24 mouse cellular contexts compared by ENCODE assay signal in the genomic region with DNA sequence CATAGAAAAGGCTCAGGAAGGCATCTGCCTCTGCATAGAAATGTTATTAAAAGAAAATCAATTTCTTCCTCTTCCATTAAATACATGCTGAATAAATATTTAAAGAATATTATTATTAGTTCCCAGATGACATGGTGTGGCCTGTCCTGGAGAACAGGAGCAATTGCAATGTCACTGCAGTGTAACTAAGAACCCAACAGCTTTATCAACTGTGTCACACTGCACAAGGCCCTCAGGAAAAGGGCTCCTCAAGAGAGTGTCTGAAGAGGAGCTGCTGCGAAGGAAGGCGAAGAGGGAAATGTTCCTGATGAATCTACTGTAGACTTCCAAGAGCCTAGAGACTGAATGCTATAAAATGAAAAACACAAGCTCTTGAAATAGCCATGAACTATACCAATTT. TPM values are rescaled to one million over a fixed set of nuclear protein-coding genes. Genes with fewer than 3 reads are reported as not detected.
DNase-seq lines count a peak whose midpoint lies in the region; ATAC-seq and TF ChIP-seq lines count a peak whose summit lies in the region.
"Had no signal": no experiment of that assay in that cellular context is flagged by ENCODE, and none has a peak within 500 bp of the region (broad histone marks: within the 10 kb centered on the region; RNA-seq: fewer than 3 reads in every experiment).

No protein-coding gene starts in this region.

- H3ac ChIP-seq in myocyte (ENCODE audit: control insufficient read depth, insufficient read length): no peak overlapping the region

- TF ChIP-seq POLR2A in MEL (IDR thresholded peaks at IDR 0.05; ENCODE audit: control insufficient read depth in 1 of 2, insufficient read depth in 1 of 2, low read depth in 1 of 2, low read length in 2 of 2, poor library complexity in 1 of 2): no peak
- no peak for TF ChIP-seq POLR2A in myocyte (IDR thresholded peaks at IDR 0.05; ENCODE audit: insufficient read length, low read depth)

- H3K9ac ChIP-seq in liver, embryonic 11.5 days (ENCODE audit: low read depth, low read length): no peak overlapping the region
- H3K9ac ChIP-seq in MEL (ENCODE audit: control insufficient read depth, low read depth, low read length, poor library complexity, severe bottlenecking): peak overlapping the region; percentile 16; the same call in 1 of the 2 replicates
- H3K9ac ChIP-seq: embryonic facial prominence, embryonic 13.5 days; forebrain, embryonic 12.5 days; forebrain, embryonic 15.5 days; hindbrain, embryonic 14.5 days had no signal

- no peak for TF ChIP-seq RAD21 in MEL (IDR thresholded peaks at IDR 0.05; ENCODE audit: low read depth, low read length)

- WGBS in liver, embryonic 11.5 days: 57% methylated on average over 2 of the region's 2 CpGs

- peaks cover 49% of the 10 kb centered on the region for H3K79me2 ChIP-seq in MEL (ENCODE audit: control insufficient read depth, insufficient read depth, low read length, poor library complexity)
- H3K79me2 ChIP-seq in myocyte (ENCODE audit: control insufficient read depth, insufficient read depth): peaks cover 90% of the 10 kb centered on the region

- H3K9me3 ChIP-seq in liver, embryonic 11.5 days (ENCODE audit: control insufficient read depth, low read length): no peaks in the 10 kb centered on the region
- H3K9me3 ChIP-seq in MEL (replicated peaks; ENCODE audit: insufficient read depth, low read length): no peaks in the 10 kb centered on the region
- H3K9me3 ChIP-seq: embryonic facial prominence, embryonic 10.5 days; embryonic facial prominence, embryonic 13.5 days; forebrain, embryonic 12.5 days; forebrain, embryonic 15.5 days had no signal

- H3K4me2 ChIP-seq in liver, embryonic 11.5 days: no peak overlapping the region
- H3K4me2 ChIP-seq in myocyte (ENCODE audit: low read depth): peak overlapping the region; percentile 84
- H3K4me2 ChIP-seq: embryonic facial prominence, embryonic 13.5 days; forebrain, embryonic 12.5 days; forebrain, embryonic 15.5 days; heart, embryonic 11.5 days; hindbrain, embryonic 14.5 days had no signal

- ATAC-seq in liver, embryonic 11.5 days (replicated peaks; ENCODE audit: low FRiP score): peak; percentile 65; the same call in 1 of the 2 replicates
- ATAC-seq: activated CD4-positive, CD25-positive, alpha-beta regulatory T cell, adult 4 months; CD4-positive, CD25-positive, alpha-beta regulatory T cell, adult 4 months; hindbrain, postnatal 0 days; inflammation-experienced regulatory T-cells, adult 6 months; intestine, embryonic 16.5 days had no signal

- no peak overlapping the region for H3K4me3 ChIP-seq in liver, embryonic 11.5 days (ENCODE audit: low read depth, low read length)
- H3K4me3 ChIP-seq in MEL (ENCODE audit: control insufficient read depth in 1 of 2, insufficient read depth in 1 of 2, low read depth in 2 of 2, low read length in 2 of 2): no peak overlapping the region; a peak in 1 of 4 replicates
- H3K4me3 ChIP-seq in myocyte: no peak overlapping the region
- H3K4me3 ChIP-seq: embryonic facial prominence, embryonic 10.5 days; embryonic facial prominence, embryonic 13.5 days; erythroblast, embryonic 14.5 days; forebrain, embryonic 12.5 days; forebrain, embryonic 15.5 days had no signal

- peaks cover 5% of the 10 kb centered on the region; the same call in 1 of the 2 replicates for H3K4me1 ChIP-seq in liver, embryonic 11.5 days (replicated peaks; ENCODE audit: control insufficient read depth, insufficient read depth, low read length)
- H3K4me1 ChIP-seq in MEL (ENCODE audit: control insufficient read depth in 1 of 2, insufficient read depth in 2 of 2, low read length in 2 of 2): peaks cover 24 to 35% of the 10 kb centered on the region in 2 experiments

- TF ChIP-seq EP300 in MEL (IDR thresholded peaks at IDR 0.05; ENCODE audit: low read depth in 1 of 2, low read length in 2 of 2): peak; percentile 8 to 11; a peak in 1 of 4 replicates

- peak; percentile 48 for DNase-seq in heart, adult 11 months
- no peak for DNase-seq in heart, postnatal 4 days
- no peak for DNase-seq in liver, embryonic 11.5 days (ENCODE audit: low spot score)
- DNase-seq in liver: no peak
- peak; percentile 58 for DNase-seq in MEL (ENCODE audit: low read depth, low spot score)
- DNase-seq: adrenal gland, adult 8-10 months; cerebellum, adult 11-12 months; cerebellum, adult 8-10 months; embryo, embryonic 11 days; gastrocnemius, postnatal 25 days; heart, postnatal 36 days had no signal

- H3K27me3 ChIP-seq in liver, embryonic 11.5 days (replicated peaks; ENCODE audit: control insufficient read depth, insufficient read depth, low read length): no peaks in the 10 kb centered on the region
- H3K27me3 ChIP-seq in MEL (ENCODE audit: control insufficient read depth in 1 of 2, insufficient read depth in 2 of 2, low read length in 2 of 2) (no peaks in the 10 kb centered on the region), myocyte (ENCODE audit: control insufficient read depth, insufficient read depth, insufficient read length) (no peaks in the 10 kb centered on the region)
- H3K27me3 ChIP-seq: embryonic facial prominence, embryonic 13.5 days; forebrain, embryonic 12.5 days; forebrain, embryonic 15.5 days had no signal

- H3K27ac ChIP-seq in liver, embryonic 11.5 days (ENCODE audit: low read depth, low read length): no peak overlapping the region
- no peak overlapping the region for H3K27ac ChIP-seq in MEL (ENCODE audit: control insufficient read depth, low read depth, low read length)
- H3K27ac ChIP-seq: embryonic facial prominence, embryonic 10.5 days; embryonic facial prominence, embryonic 13.5 days; forebrain, embryonic 12.5 days; forebrain, embryonic 15.5 days; hindbrain, embryonic 14.5 days; hindbrain, postnatal 0 days had no signal

- no peaks in the 10 kb centered on the region for H3K36me3 ChIP-seq in liver, embryonic 11.5 days (ENCODE audit: control insufficient read depth, insufficient read depth, low read length)
- H3K36me3 ChIP-seq in MEL (ENCODE audit: control insufficient read depth in 1 of 2, insufficient read depth in 2 of 2, low read length in 2 of 2) (peaks cover 0 to 38% of the 10 kb centered on the region in 2 experiments; a peak in 2 of 4 replicates), myocyte (ENCODE audit: control insufficient read depth, insufficient read depth) (no peaks in the 10 kb centered on the region)
- H3K36me3 ChIP-seq: embryonic facial prominence, embryonic 10.5 days; embryonic facial prominence, embryonic 13.5 days; forebrain, embryonic 12.5 days; forebrain, embryonic 15.5 days had no signal

- TF ChIP-seq CTCF in MEL (IDR thresholded peaks at IDR 0.05 in 2 of 3, conservative IDR thresholded peaks at IDR 0.05 in 1 of 3; ENCODE audit: control insufficient read depth in 1 of 3, insufficient read depth in 1 of 3, low read depth in 2 of 3, low read length in 3 of 3, poor library complexity in 1 of 3, severe bottlenecking in 1 of 3): no peak

TF ChIP-seq in MEL, 35 proteins besides CTCF, POLR2A, EP300 and RAD21:
- TF ChIP-seq CHD1 (IDR thresholded peaks at IDR 0.05; ENCODE audit: low read depth, low read length) (0 out of 2 replicates have a peak, but pooled peaks have one; percentile 13), POLR2AphosphoS5 (IDR thresholded peaks at IDR 0.05; ENCODE audit: borderline replicate concordance, low read depth, low read length) (no peak)

TF ChIP-seq in myocyte, 11 proteins besides CTCF, POLR2A, EP300 and RAD21:
- TF ChIP-seq MAX (IDR thresholded peaks at IDR 0.05; ENCODE audit: low read depth): no peak

RNA-seq across cellular contexts. Expression of a gene that starts 18.7 kb away (rescaled TPM):
- 10 to 100 TPM; 71.4 to 82.6 TPM for total RNA-seq in heart, postnatal 4 days (2021)
- 40.1 and 43.1 TPM in 2 replicates for polyA plus RNA-seq in liver, embryonic 11.5 days (2014; fragmentation: Nextera tagmentation; extraction: Ambion mirVana)
- total RNA-seq in MEL (2012; rRNA removed): 41.0 and 50.7 TPM in 2 replicates
- polyA plus RNA-seq in MEL (2012; ENCODE audit: insufficient read depth in 1 of 2, insufficient read length in 2 of 2, low read depth in 1 of 2, low replicate concordance in 2 of 2, missing spikeins in 1 of 2) (10 to 100 TPM in 1 of 2 experiments, not detected in 1; 59.0 TPM), myocyte (2012; fragmentation: generic; extraction: Trizol) (43.3 TPM)

Comparison
In these comparisons a context has a peak if more than half of its experiments do, and no peak if none do; other contexts are left out.
1. DNase-seq: peak in heart, adult 11 months (single experiment) and MEL (single experiment); none in heart, postnatal 4 days (single experiment), liver, embryonic 11.5 days (single experiment) and liver (single experiment).